Mouse (Mus musculus) limb, embryonic 13.5 days (tissue): ENCODE results near the gene Mindy2. TPM values are rescaled to one million over a fixed set of nuclear protein-coding genes. Genes with fewer than 3 reads are reported as not detected.

ENCODE experiments used
- ATAC-seq: fragments of 200-750 bp; cut with Nextera tagmentation; 2 replicates; pipeline ENCODE4 v1.8.0; 2017; ENCODE audit warnings: low read depth, moderate number of reproducible peaks, moderate TSS enrichment; ENCODE audit not compliant: low FRiP score
- H3K27ac ChIP-seq: fragments of 300-500 bp; sonication (generic); 2 replicates; pipeline ENCODE4 v1.5.1; 2015; ENCODE audit warnings: inconsistent platforms, mild to moderate bottlenecking, moderate library complexity
- H3K27me3 ChIP-seq: fragments of 300-500 bp; sonication (generic); 2 replicates; pipeline ENCODE4 v1.6.1; 2015; ENCODE audit warnings: mild to moderate bottlenecking, inconsistent platforms
- H3K36me3 ChIP-seq: fragments of 300-500 bp; sonication (generic); 2 replicates; pipeline ENCODE4 v1.6.1; 2015; ENCODE audit warnings: inconsistent platforms, mild to moderate bottlenecking, moderate library complexity
- H3K4me1 ChIP-seq: fragments of 300-500 bp; sonication (generic); 2 replicates; pipeline ENCODE4 v1.6.1; 2015; ENCODE audit warnings: inconsistent platforms
- H3K4me2 ChIP-seq: fragments of 300-500 bp; sonication (generic); replicated peaks from 2 replicates; pipeline ENCODE4 v1.6.1; 2015; ENCODE audit warnings: inconsistent platforms, mild to moderate bottlenecking, moderate library complexity
- H3K4me3 ChIP-seq: fragments of 300-500 bp; sonication (generic); 2 replicates; pipeline ENCODE4 v1.5.1; 2015; ENCODE audit warnings: moderate library complexity, mild to moderate bottlenecking, inconsistent platforms
- H3K9ac ChIP-seq: fragments of 300-500 bp; sonication (generic); 2 replicates; pipeline ENCODE4 v1.6.1; 2015; ENCODE audit warnings: mild to moderate bottlenecking, inconsistent platforms
- H3K9me3 ChIP-seq: fragments of 300-500 bp; sonication (generic); 2 replicates; pipeline ENCODE4 v1.6.1; 2016; ENCODE audit warnings: inconsistent platforms
- WGBS: fragments of 180-500 bp; shearing (Covaris S2); methylation state at CpG from one replicate; pipeline ENCODE4 v1.1.7; 2015; 5-methylcytosine and 5-hydroxymethylcytosine counted together
- polyA plus RNA-seq: library from polyadenylated mRNA; unstranded; fragments of >200 nt; fragmentation: Nextera tagmentation; extraction: Ambion mirVana; gene quantifications from 2 replicates; pipeline ENCODE4 v1.2.1, GENCODE M21; 2015

Gene Mindy2
- polyA plus RNA-seq, 1 experiment from 2014 or later: 7.7 TPM

GRCm38 (mm10) chr9:70679132-70680091 is 22.4 kb upstream of the Mindy2 start:
- H3K9ac ChIP-seq: peak overlapping the region; percentile 97
- peak; percentile 53; the same call in 1 of the 2 replicates for ATAC-seq
- H3K4me2 ChIP-seq: peak overlapping the region; percentile 80
- peaks cover 17% of the 10 kb centered on the region for H3K4me1 ChIP-seq
- H3K4me3 ChIP-seq: peak overlapping the region; percentile 96
- H3K27ac ChIP-seq: peak overlapping the region; percentile 96
- WGBS: under 1% methylated on average over 91 of the region's 103 CpGs
- no peaks in the 10 kb centered on the region for H3K27me3 ChIP-seq
- H3K9me3 ChIP-seq: 0 out of 2 replicates have a peak, but pooled peaks cover 2% of the 10 kb centered on the region
- no peaks in the 10 kb centered on the region for H3K36me3 ChIP-seq

GRCm38 (mm10) chr9:70678682-70679131 is 21.7 kb upstream of the Mindy2 start, which contains the start of gene Adam10:
Gene Adam10 (plus strand): TSS chr9:70678997.
- H3K9me3 ChIP-seq: 0 out of 2 replicates have a peak, but pooled peaks cover 2% of the 10 kb centered on the region
- H3K4me3 ChIP-seq: peak within 1 kb of the TSS; percentile 96
- H3K4me2 ChIP-seq: peak within 1 kb of the TSS; percentile 80
- H3K27ac ChIP-seq: peak within 1 kb of the TSS; percentile 96
- H3K27me3 ChIP-seq: no peaks in the 10 kb centered on the region
- 1% methylated on average over 45 of the region's 48 CpGs for WGBS
- H3K4me1 ChIP-seq: peaks cover 17% of the 10 kb centered on the region
- H3K9ac ChIP-seq: peak within 1 kb of the TSS; percentile 97
- ATAC-seq: peak; percentile 99
- no peaks in the 10 kb centered on the region for H3K36me3 ChIP-seq

GRCm38 (mm10) chr9:70675961-70676360 is 19.0 kb upstream of the Mindy2 start:
- ATAC-seq: no peak
- no peak overlapping the region for H3K27ac ChIP-seq
- 0 out of 2 replicates have a peak, but pooled peaks cover 2% of the 10 kb centered on the region for H3K9me3 ChIP-seq
- H3K27me3 ChIP-seq: no peaks in the 10 kb centered on the region
- peaks cover 14% of the 10 kb centered on the region; the same call in 1 of the 2 replicates for H3K4me1 ChIP-seq
- no peak overlapping the region for H3K4me3 ChIP-seq
- no peaks in the 10 kb centered on the region for H3K36me3 ChIP-seq
- H3K9ac ChIP-seq: no peak overlapping the region
- 87% methylated on average over 5 of the region's 5 CpGs for WGBS
- H3K4me2 ChIP-seq: no peak overlapping the region

- Histone ChIP-seq H3K4me3 (no peak overlapping the region), H3K9ac (no peak overlapping the region), H3K36me3 (no peaks in the 10 kb centered on the region), H3K4me1 (peaks cover 9% of the 10 kb centered on the region; the same call in 1 of the 2 replicates), H3K27ac (no peak overlapping the region), H3K9me3 (0 out of 2 replicates have a peak, but pooled peaks cover 2% of the 10 kb centered on the region), H3K4me2 (no peak overlapping the region), H3K27me3 (no peaks in the 10 kb centered on the region)
- WGBS: 80% methylated on average over 4 of the region's 4 CpGs
- no peak for ATAC-seq
These were observed 18.1 kb upstream of the Mindy2 start for GRCm38 (mm10) chr9:70675117-70675516.

GRCm38 (mm10) chr9:70673656-70674055 is 16.7 kb upstream of the Mindy2 start:
- Histone ChIP-seq H3K4me3 (no peak overlapping the region), H3K27me3 (no peaks in the 10 kb centered on the region)

GRCm38 (mm10) chr9:70671772-70672579 is 15.0 kb upstream of the Mindy2 start:
- 0 out of 2 replicates have a peak, but pooled peaks cover 2% of the 10 kb centered on the region for H3K9me3 ChIP-seq
- no peaks in the 10 kb centered on the region for H3K27me3 ChIP-seq
- H3K4me2 ChIP-seq: no peak overlapping the region
- ATAC-seq: no peak
- no peak overlapping the region for H3K27ac ChIP-seq
- H3K4me1 ChIP-seq: peaks cover 6% of the 10 kb centered on the region; the same call in 1 of the 2 replicates
- H3K36me3 ChIP-seq: no peaks in the 10 kb centered on the region
- 53% methylated on average over 10 of the region's 10 CpGs for whole genome bisulfite sequencing
- H3K9ac ChIP-seq: no peak overlapping the region
- no peak overlapping the region for H3K4me3 ChIP-seq

More at GRCm38 (mm10) chr9:70673656-70674055, 16.7 kb upstream of the Mindy2 start:
- H3K4me1 ChIP-seq: peaks cover 6% of the 10 kb centered on the region; the same call in 1 of the 2 replicates
- WGBS: 41% methylated on average over 4 of the region's 4 CpGs
- no peaks in the 10 kb centered on the region for H3K36me3 ChIP-seq
- H3K4me2 ChIP-seq: no peak overlapping the region
- H3K9me3 ChIP-seq: 0 out of 2 replicates have a peak, but pooled peaks cover 2% of the 10 kb centered on the region
- H3K9ac ChIP-seq: no peak overlapping the region
- no peak for ATAC-seq
- H3K27ac ChIP-seq: no peak overlapping the region

GRCm38 (mm10) chr9:70671278-70671677 is 14.3 kb upstream of the Mindy2 start:
- Histone ChIP-seq H3K4me3 (no peak overlapping the region), H3K4me2 (no peak overlapping the region), H3K9ac (no peak overlapping the region), H3K9me3 (0 out of 2 replicates have a peak, but pooled peaks cover 2% of the 10 kb centered on the region), H3K4me1 (peaks cover 6% of the 10 kb centered on the region; the same call in 1 of the 2 replicates), H3K27me3 (no peaks in the 10 kb centered on the region), H3K27ac (no peak overlapping the region), H3K36me3 (no peaks in the 10 kb centered on the region)
- ATAC-seq: no peak
- WGBS: 67% methylated on average over 6 of the region's 6 CpGs

GRCm38 (mm10) chr9:70670381-70670780 is 13.4 kb upstream of the Mindy2 start:
- Histone ChIP-seq H3K4me2 (no peak overlapping the region), H3K27me3 (no peaks in the 10 kb centered on the region), H3K27ac (no peak overlapping the region), H3K4me3 (no peak overlapping the region), H3K9ac (no peak overlapping the region), H3K36me3 (no peaks in the 10 kb centered on the region), H3K4me1 (peaks cover 6% of the 10 kb centered on the region; the same call in 1 of the 2 replicates), H3K9me3 (no peaks in the 10 kb centered on the region)
- WGBS: 90% methylated on average over 6 of the region's 6 CpGs
- ATAC-seq: no peak

- no peak overlapping the region for H3K4me2 ChIP-seq
- H3K27me3 ChIP-seq: no peaks in the 10 kb centered on the region
- 59% methylated on average over 2 of the region's 2 CpGs for WGBS
- H3K36me3 ChIP-seq: no peaks in the 10 kb centered on the region
- no peak overlapping the region for H3K4me3 ChIP-seq
- no peak for ATAC-seq
- no peak overlapping the region for H3K27ac ChIP-seq
- no peaks in the 10 kb centered on the region for H3K9me3 ChIP-seq
- peaks cover 6% of the 10 kb centered on the region; the same call in 1 of the 2 replicates for H3K4me1 ChIP-seq
- no peak overlapping the region for H3K9ac ChIP-seq
These were observed 12.2 kb upstream of the Mindy2 start for GRCm38 (mm10) chr9:70669197-70669596.

- peaks cover 2% of the 10 kb centered on the region; the same call in 1 of the 2 replicates for H3K4me1 ChIP-seq
- H3K9ac ChIP-seq: no peak overlapping the region
- H3K9me3 ChIP-seq: no peaks in the 10 kb centered on the region
- H3K27ac ChIP-seq: no peak overlapping the region
- H3K27me3 ChIP-seq: no peaks in the 10 kb centered on the region
- no peak overlapping the region for H3K4me3 ChIP-seq
- no peaks in the 10 kb centered on the region for H3K36me3 ChIP-seq
- H3K4me2 ChIP-seq: no peak overlapping the region
- ATAC-seq: no peak
These were observed 11.1 kb upstream of the Mindy2 start for GRCm38 (mm10) chr9:70668048-70668447.

GRCm38 (mm10) chr9:70666811-70667210 is 9.8 kb upstream of the Mindy2 start:
- 73% methylated on average over 7 of the region's 7 CpGs for whole genome bisulfite sequencing
- no peaks in the 10 kb centered on the region for H3K9me3 ChIP-seq
- H3K4me2 ChIP-seq: no peak overlapping the region
- H3K4me1 ChIP-seq: no peaks in the 10 kb centered on the region
- H3K27ac ChIP-seq: no peak overlapping the region
- no peaks in the 10 kb centered on the region for H3K27me3 ChIP-seq
- no peak overlapping the region for H3K4me3 ChIP-seq
- ATAC-seq: no peak
- no peaks in the 10 kb centered on the region for H3K36me3 ChIP-seq
- H3K9ac ChIP-seq: no peak overlapping the region
